Mouse (Mus musculus) heart, adult 11 months (tissue): Measurements from ENCODE around the gene Hist1h3h.
"Not testable (repeated sequence)": the region's sequence is repeated elsewhere in the genome, so short reads cannot be mapped to it uniquely, and the experiment has no call there.

Experiments
- DNase-seq: peaks from one replicate; pipeline ENCODE4 v3.0.0; 2022

The Hist1h3h gene

DNA sequence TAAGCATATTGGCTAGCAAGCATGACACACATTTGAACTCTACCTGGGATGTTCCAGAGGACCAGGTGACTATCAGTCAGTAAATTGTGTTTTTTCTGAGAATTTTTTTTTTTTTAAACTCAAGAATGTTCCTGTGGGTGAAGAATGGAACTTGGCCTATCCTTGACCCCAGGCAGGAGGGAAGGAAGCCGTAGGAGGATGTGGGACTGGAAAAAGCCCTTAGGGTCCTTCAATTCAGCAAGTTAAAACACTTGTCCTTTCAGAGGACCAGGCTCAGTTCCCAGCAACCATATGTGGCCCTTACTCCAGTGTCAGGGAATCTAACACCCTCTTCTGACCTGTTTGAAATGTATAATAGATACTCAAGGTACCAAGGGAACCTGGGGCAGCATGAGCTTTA lies 12.1 kb downstream of the Hist1h3h start:
- DNase-seq, result no peak

DNA sequence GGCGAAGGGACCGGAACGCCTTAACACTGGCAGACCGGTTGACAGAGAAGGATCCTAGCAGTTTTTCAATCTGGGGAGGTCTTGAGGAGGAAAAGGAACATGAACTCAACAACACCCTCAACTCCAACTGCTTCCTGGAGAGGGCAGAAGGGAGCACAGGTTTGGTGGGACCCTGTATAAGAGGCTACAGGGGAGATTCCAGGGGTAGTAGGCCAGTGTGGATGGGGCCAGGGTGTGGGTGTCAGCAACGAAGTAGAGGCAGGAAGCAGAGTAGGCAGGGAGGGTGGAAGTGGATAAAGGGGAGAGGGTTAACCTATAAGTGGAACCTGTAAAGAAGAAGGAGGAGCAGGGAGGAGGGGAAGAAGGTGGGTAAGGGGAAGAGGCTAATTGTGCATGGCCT lies 16.0 kb downstream of the Hist1h3h start:
- DNase-seq, result no peak

DNA sequence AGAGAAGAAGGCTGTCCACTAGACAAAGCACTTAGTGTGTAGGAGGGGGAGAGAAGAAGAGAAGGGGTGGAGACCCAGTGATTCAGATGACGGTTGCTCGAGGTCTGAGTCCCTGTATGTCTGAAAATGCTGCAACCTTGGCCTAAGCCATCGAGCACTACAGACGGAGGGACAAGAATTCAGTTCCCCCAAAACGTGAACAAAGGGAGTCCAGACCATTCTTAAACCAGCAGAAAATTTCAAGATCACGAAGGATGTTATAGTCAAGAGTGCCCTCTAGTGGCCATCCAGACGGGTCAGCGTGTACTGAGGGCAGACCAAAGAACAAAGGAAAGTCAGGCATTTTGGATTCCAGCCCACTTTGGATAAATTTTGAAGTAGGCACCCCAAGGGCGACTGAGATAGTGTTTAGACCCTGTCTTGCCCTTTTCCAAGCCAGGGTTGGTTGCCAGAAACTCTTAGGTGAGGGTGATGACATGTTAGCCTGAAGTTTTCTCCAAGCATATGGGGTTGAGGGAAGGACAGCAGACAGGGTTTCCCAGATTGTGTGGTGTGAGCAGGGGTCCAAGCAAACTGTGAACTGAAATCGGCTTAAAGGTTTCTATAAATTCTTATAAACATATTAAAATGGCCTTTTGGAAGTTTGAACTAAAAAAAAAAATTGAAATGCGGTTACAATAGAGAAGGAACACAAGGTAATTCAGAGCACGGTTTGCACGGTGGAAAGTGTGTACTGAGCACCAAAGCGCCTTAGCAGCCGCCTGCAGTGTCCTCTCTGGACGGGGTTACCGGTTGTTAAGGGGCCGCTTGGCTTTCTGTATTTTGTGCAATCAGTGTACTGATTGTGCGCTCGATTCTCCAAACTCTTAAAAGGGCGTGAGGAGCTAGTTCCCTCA lies 16.8 kb downstream of the Hist1h3h start:
- peak; percentile 96 for DNase-seq

GRCm38 (mm10) chr13:21734906-21735767 lies 17.7 kb downstream of the Hist1h3h start, which contains the start of gene Hist1h4j:
Gene Hist1h4j, plus strand, starts transcription at chr13:21735064.
- peak; percentile 97 for DNase-seq

- no peak for DNase-seq
Observed at GRCm38 (mm10) chr13:21745006-21745405, 27.5 kb downstream of the Hist1h3h start.

DNA sequence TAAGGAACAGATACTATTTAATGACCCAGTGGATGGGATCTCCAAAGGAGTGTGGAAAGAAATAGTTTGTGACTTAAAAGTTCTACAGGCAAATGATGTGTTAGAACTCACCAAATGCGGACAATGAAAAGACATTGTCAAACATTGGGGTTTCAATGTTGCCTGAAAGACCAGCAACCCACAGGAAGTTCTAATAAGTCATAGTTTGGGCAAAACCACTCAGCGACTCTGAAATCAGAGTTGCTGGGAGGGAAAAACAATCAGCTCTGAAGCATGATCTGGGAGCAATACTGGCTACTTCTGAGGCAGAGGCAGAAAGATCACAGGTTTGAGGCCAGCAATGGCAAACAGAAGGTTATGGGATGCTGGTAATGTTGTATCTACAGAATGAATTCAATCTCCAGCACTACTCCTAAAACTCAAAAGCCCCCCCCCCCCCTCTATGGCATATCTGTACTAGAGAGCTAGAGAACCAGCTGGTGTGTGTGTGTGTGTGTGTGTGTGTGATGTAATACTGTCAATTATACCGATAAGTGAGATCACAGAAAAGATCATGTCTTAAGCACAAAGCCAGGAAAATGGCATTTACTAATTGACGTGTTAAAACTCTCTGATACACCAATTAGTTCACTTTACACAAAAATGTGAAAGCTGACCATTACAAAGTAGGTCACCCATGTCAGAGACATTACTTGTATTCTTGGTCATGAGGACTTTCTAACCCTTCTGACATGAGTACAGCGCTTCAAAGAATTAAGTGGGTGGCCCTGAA lies 32.1 kb downstream of the Hist1h3h start:
- DNase-seq, result peak; percentile 67

DNA sequence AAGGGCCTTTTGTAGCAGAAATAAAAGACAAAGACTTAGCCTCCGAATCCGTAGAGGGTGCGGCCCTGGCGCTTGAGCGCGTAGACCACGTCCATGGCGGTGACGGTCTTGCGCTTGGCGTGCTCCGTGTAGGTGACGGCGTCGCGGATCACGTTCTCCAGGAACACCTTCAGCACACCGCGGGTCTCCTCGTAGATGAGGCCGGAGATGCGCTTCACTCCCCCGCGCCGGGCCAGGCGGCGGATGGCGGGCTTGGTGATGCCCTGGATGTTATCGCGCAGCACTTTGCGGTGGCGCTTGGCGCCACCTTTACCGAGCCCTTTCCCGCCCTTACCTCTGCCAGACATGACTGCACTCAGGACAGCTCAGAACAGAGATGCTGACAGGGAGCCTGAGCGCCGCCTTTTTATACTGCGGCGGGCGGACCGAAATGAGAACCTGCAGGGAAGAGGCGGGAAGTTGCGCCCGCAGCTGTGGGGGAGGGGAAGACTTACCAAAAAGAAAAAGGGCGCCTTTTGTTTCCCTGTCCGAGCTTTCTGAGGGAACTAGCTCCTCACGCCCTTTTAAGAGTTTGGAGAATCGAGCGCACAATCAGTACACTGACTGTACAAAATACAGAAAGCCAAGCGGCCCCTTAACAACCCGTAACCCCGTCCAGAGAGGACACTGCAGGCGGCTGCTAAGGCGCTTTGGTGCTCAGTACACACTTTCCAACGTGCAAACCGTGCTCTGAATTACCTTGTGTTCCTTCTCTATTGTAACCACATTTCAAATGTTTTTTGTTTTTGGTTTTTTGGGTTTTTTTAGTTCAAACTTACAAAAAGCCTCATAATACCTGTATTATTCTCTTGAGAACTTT lies 32.9 kb downstream of the Hist1h3h start, which contains the start of gene Hist1h4k:
Hist1h4k (minus strand) TSS at position 347 of the 859 bp plus-strand sequence.
- DNase-seq, result peak; percentile 99

GRCm38 (mm10) chr13:21751417-21751816 lies 34.0 kb downstream of the Hist1h3h start:
- no peak for DNase-seq

DNA sequence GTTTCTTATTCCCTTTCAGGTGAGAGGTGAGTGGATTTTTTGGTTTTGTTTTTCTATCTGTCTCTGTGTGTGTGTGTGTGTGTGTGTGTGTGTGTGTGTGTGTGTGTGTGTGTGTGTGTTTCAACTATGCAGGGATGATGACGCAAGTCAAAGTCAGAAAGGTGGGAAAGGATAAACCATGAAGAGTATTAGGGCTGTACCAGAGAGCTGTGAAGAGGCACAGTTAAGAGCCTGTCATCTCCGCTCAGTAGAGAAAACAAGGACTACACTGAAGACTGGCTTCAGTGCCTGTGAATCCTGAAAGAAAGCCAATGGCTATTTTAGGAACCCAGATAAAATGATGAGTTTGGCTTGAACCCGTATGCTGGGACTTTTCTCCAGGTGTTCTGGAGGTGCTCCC lies 34.4 kb downstream of the Hist1h3h start:
- DNase-seq, result peak; percentile 23

DNA sequence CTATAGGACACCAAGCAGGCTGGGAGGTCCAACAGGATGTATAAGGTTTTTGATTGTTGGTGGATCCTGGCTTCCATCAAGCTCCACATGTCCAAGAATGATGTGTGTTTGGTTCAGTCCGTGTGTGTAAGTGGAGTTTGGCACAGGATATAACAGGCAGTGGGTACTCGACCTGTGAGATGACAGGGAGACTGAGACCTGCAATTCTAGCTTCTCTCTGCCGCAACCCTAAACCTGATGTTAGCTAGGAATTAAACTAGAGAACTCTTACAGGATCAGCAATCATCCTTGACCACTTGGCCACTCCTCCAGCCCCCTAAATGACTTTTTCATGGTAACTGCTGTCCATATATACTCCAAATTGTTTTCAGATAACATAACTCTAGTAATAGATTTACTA lies 34.9 kb downstream of the Hist1h3h start:
- DNase-seq, result peak; percentile 22

- no peak for DNase-seq
Observed at GRCm38 (mm10) chr13:21753051-21753523, 35.6 kb downstream of the Hist1h3h start.

DNA sequence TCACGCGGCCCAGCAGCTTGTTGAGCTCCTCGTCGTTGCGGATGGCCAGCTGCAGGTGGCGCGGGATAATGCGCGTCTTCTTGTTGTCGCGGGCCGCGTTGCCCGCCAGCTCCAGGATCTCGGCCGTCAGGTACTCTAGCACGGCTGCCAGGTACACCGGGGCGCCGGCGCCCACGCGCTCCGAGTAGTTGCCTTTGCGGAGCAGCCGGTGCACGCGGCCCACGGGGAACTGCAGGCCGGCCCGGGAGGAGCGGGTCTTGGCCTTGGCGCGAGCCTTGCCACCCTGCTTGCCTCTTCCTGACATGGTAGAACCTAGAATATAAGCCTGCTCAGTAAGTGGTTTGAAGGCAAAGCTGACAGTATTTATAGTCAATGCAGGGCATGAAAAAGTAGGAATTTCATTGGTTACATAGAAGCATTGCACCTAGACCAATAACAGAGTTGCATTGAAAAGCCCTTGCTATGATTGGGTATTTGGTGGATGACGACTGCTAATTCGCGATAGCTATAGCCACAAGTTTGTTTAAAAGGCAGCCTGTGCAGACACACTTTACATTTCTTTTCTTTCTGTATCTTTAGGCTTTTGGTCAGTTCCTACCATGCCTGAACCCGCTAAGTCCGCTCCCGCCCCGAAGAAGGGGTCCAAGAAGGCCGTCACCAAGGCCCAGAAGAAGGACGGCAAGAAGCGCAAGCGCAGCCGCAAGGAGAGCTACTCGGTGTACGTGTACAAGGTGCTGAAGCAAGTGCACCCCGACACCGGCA lies 36.2 kb downstream of the Hist1h3h start, which contains the start of the genes Hist1h2ak and Hist1h2bn:
Hist1h2ak (minus strand) TSS at position 304 of the 762 bp plus-strand sequence.
Hist1h2bn (plus strand) TSS at position 600 of the 762 bp plus-strand sequence.
- DNase-seq, result peak; percentile 98

DNA sequence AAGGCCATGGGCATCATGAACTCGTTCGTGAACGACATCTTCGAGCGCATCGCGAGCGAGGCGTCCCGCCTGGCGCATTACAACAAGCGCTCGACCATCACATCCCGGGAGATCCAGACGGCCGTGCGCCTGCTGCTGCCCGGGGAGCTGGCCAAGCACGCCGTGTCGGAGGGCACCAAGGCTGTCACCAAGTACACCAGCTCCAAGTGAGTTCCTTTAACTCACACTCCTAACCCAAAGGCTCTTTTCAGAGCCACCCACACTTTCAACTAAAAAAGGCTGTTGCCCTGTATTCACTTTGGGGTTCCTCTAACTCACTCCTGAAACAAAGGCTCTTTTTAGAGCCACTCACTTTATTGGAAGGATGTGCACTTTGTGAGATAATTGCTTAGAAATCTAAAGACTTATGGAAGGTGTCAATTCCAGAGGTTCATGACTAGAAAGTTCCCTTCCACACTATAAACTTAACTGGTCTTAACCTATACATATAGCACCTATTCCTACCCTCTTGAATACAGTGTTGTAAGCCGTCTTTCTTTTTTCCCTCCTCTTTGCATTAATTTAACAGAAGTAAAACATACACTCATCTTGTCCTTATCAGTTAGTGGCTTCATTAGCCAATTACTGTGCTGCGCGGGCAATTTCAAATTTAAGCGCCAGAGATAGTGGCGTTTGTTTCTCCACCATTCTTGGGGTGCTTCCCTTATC lies 37.0 kb downstream of the Hist1h3h start:
- DNase-seq, result not testable (repeated sequence)

GRCm38 (mm10) chr13:21755707-21756106 lies 38.2 kb downstream of the Hist1h3h start:
- DNase-seq, result no peak
